Mouse (Mus musculus): ENCODE data around the gene Mbnl3.

Gene Mbnl3

DNA sequence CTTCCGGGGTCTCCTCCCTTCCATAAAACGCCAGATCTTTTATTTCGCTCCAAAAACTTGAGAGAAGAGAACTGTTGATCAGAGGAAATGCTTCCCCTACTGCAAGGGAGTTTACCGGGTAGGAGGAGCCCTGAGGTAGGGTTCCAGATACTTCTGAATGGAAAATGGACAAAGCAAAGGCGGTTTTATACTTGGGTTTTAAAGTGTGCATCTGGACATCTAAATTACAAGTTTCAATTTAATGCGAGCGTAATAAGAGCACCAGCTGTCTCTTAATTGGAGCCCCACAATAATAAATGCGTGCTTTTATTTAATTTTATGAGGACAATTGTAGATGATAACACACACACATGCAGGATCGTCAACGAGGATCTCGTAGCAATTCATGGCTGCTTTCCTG, at the start of gene Mbnl3:
Gene Mbnl3, minus strand, starts transcription at position 101 of the 400 bp plus-strand sequence.
- DNase-seq (ENCODE audit: extremely low read depth, insufficient read length, low spot score): no peak

DNA sequence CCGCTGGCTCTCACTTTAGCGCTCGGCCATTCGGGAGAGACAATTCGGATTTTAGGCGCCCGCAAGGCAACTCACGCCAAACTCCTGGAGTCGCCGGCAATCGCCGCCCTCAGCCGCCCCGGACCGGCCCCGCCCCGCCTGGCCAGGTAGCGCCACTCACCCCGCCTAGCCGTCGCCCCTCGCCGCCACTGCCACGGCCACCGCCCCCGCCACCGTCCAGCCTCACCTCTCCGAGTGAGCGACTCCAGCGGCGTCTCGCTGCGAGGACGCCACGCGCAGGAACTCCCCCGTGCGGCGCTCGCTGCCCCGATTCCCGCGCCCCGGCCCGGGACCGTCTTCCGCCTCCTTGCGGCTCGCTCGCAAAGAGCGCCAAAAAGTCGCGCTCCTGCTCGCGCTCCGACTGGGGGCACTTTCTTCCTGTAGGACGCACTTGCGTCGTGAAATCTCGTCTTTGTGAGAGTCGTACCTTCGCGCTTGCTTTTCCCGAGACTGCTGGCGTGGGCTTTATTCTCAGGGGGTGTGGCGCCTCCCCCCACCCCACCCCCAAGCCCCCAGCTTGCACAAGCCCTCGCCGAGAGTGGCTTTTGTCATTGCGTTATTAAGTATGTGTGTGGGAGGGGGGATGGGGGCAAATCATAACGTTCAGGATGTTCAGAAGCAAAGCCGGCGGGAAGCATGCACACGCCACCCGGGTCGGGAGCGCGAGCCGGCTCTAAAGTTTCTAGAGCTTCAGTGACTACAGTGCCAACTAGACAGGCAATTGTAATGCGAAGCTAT, 596 bp downstream of the Mbnl3 start:
- peak; percentile 78 for DNase-seq (ENCODE audit: extremely low read depth, insufficient read length, low spot score)

DNA sequence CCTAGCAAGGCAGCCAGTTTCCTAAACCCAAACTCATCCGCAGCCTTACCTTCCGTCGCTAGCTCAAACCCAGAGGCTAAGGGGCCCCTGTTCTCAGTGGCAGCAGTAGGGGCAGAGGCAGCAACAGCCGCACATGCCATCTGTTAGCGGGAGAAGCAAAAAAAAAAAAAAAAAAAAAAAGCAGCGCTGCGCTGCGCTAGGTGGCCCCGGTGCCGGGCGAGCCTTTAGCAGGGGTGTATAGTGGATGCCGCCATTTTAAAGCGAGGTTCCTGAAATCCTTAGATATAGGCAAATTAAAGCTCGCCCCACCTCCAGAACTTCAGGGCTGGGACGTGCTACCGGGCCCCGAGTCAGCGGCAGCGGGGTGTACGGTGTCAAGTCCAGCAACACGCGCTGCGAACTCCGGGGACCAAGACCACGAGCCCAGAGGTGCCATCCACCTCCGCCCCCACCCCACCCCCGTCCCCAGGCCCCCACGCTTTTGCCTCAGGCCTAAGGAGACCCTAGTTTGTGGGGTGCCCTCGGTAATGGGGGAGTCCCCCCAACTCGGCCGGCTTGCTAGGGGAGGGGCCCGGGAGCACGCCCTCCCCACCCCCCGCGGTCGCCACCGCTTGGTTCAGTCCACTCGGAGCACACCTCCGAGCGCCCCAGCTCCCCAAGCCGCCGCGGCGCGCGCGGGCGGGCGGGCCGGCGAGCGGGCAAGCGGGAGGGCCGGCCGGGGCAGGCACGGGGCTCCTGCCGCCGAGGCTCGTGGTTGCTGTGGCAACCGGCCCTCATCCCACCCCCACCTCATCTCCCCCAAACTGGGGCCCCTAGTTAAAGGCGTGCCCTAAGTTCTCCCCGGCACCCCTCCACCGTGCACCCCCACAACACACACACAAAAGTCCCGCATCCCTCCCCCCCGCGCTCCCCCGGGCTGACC, 1.4 kb downstream of the Mbnl3 start:
- peak; percentile 84 for DNase-seq (ENCODE audit: extremely low read depth, insufficient read length, low spot score)

DNA sequence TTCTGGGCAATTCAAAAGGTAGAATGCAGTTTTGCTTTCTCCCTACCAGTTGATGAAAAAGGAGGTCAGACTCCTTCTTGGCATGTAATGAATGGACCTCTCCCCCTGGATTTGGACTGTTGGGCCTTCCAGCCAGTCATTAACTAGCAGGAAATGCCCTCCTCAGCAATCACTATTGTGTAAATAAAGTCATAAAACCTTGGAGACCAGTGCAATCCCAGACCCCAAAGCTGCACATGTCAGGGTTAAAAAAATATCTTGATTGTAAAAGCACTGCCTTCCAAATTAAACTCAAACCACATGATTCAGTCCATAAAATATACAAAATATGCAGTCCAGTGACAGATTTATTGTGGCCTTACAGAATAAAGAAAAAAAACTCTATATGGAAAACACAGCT, 9.3 kb downstream of the Mbnl3 start:
- no peak for DNase-seq (ENCODE audit: extremely low read depth, insufficient read length, low spot score)

DNA sequence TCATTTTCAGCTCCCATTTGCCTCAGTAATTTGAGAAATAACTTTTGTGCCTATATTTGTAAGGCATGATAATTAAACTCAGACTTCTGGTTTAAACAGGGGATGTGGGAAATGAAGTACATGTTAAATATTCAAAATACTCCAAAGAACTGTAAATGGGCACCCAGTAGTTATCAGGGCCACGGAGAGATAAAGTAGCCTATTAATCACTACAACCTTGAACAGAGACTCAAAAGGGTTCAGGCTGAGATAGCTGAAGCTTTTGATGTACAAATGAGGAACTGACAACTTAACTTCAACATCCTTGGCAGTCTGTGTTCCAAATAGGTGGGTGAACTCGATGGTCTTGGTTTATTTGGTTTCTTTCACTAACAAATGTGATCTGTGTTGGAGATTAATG, 34.4 kb downstream of the Mbnl3 start:
- no peak for DNase-seq (ENCODE audit: extremely low read depth, insufficient read length, low spot score)

DNA sequence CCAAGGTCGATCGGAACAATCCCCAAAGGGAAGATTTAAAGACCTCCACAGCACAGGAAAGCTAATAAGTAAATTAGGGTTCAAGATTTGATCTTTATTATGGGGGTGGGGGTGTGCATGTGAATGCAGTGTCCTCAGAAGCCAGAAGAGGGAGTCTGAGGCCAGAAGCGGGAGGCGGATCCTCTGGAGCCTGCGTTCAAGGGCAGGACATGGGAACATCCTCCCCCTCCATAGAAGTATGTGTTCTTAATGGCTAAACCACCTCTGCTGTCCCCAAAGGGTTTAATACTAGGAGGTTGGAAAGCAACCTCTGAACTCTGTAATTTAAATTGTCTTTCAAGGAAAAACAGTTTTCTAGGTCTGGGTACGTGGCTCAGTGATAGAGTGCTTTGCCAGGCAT, 34.9 kb downstream of the Mbnl3 start:
- DNase-seq (ENCODE audit: extremely low read depth, insufficient read length, low spot score): no peak

DNA sequence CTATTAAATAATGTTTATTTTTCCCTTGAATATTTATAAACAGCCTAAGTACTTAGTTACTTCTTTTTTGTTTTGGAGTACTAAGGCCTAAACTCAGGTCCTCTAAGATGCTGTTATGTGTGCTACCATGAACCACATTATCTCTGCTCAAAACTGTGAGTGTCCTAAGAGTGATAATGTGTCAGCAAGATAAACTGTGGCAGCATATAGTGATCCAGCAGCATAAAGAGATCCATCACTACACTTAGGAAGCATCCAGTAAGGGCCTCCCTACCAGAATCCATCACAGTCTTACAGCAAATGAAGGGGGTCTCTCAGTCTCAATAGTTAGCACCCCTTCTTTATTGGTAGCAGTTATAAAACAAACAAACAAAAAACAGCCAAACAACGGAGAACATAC, 35.9 kb downstream of the Mbnl3 start:
- DNase-seq (ENCODE audit: extremely low read depth, insufficient read length, low spot score): no peak

DNA sequence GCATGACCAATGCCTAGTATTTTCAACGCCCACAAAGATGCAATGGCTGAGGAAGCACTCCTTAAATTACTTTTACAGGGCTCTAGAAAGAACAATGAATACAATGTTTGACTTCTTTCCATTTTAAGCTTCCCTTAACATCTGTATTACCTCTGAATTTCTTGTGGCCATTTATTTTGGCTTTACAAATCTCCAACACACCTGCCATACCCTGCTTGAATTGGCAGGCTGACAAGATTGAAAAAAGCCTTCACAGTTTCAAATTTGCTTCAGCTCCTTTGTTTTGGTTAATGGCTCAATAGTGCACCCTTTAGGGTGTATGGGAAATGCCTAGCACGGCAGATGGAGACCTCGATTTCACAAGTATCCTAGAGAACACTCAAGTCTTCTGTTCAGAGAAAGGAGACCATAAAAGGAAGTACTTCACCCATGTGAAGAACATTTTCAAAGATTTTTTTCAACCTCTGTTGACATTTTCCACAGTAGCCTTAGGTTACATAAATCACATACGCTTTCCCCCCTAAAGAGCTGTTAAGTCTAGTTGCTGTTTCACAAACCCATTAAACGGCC, 36.8 kb downstream of the Mbnl3 start:
- no peak for DNase-seq (ENCODE audit: extremely low read depth, insufficient read length, low spot score)

DNA sequence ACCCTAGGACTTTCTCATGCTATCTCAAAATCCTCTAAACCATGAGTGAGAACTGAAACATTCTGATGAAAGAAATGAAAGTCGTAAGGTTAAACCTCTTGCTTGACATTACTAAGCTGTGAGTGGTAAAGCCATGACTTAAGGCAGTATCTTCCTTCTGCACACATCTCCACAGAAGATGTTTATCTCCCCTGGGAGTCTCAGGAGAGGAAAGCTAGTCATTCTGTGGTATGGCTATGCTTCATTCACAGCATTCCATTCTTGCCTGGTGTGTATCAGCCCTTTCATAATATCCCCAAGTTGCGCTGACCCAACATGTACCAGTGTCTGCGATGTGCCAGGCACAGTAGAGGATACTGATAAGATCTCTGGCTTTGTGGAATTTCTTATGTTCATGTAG, 38.4 kb downstream of the Mbnl3 start:
- peak; percentile 54 for DNase-seq (ENCODE audit: extremely low read depth, insufficient read length, low spot score)

DNA sequence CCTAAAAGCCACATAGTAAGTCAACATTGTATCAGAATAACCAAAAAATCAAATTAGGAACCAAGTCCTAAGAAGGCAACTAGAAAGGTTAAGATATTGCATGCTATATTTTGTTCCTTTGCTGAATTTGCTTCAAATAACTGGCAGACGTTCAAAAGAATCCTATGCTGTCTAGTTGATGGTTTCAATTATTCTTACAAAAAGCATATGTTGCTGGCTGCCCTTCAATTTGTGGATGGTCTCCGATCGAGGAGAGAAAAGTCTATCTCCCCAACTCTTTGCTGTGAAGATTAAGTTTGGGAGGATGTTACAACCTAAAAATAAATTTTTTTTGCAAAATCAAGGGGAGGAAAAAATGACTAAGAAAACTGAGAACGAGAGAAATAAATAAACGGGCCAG, 41.6 kb downstream of the Mbnl3 start:
- DNase-seq (ENCODE audit: extremely low read depth, insufficient read length, low spot score): no peak

DNA sequence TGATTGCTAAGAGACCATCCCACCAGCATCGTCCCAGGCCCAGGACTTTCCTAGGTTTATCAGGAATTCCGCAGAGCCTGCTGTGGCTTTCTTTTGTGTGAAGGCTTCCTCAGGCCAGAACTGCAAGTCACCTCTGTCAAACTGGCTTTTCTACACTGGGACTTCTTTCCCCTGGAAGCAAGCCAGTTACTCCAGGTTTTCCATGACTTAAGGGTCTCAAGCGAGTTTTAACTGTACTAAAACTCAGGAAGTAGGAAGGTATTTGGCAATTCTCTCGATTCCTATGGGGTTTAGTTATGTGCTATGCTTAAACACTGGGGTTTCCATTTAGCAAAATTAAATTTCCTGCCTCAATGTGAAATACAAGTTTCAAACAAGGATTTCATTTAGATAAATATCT, 57.9 kb downstream of the Mbnl3 start:
- DNase-seq (ENCODE audit: extremely low read depth, insufficient read length, low spot score): no peak

DNA sequence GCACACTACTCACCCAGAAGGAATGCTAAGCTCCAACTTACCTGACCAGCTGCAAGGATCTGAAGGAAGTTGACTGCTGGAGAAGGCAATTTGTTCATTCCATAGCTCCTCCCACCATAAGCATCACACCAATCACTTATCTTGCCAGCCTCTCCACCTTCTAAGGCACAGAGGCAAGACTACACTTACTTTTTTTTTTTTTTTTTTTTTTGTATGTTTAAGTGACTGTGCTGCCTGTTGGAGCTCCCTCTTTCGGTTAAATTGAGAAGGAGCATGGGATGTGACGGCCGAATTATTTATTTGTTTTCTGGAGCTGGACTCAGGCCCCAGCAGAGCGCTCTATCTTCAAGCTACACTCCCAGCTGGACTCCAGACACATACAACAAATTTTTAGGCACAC, 60.0 kb downstream of the Mbnl3 start:
- DNase-seq (ENCODE audit: extremely low read depth, insufficient read length, low spot score): no peak

DNA sequence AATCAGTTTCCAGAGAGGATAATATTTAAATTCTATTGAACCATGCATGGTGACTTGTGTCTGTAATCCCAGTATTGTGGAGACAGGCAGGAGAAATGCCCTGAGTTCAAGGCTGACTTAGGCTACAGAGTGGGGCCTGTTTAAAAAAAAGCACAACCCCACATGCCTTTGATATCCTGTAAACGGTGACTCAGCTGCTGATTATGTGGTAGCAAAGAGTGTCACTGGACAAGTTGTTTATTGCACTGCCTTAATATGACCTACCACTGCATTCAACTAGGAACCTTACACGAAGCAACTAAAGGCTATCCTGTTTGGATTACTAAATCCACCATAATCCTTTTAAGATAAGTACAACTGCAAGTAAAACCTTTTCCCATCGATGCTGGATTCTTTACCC, 66.3 kb downstream of the Mbnl3 start:
- DNase-seq (ENCODE audit: extremely low read depth, insufficient read length, low spot score): peak; percentile 44

DNA sequence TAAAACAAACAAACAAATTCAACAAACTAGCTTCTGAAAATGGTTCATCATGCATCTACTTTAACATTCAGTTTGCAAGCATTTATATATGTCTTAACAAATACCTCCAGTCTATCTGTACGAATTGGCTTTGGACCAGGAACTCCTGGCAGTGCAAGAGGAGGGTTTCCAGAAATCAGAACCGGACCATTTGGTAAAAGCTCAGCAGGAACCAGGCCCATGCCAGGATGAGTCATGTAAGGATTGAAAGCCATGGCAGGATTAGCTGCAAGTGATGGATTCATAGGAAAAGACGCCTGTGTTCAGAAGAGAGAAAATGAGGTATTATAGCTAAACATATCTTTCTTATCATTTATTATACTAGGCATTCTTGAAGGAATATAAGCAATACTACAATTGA, 75.0 kb downstream of the Mbnl3 start:
- DNase-seq (ENCODE audit: extremely low read depth, insufficient read length, low spot score): no peak

DNA sequence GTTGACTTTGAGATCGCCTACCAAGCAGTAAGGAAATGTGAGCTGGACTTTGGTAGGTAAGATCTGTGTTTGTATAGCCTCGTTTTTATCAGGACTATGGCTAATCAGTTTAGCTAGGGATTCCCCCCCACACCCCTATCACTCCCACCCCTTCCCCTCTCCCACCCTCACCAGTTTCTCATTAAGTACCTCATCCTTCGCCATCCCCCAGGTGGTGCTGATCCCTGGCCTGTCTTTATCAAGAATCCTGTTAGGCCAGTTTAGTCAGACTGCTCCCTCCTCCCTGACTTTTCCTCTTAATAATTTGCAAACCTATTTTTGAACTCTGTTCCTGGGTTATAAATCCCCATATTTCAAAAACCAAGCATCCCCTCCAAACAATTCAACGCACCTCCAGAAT, 103.6 kb downstream of the Mbnl3 start:
- no peak for DNase-seq (ENCODE audit: extremely low read depth, insufficient read length, low spot score)

DNA sequence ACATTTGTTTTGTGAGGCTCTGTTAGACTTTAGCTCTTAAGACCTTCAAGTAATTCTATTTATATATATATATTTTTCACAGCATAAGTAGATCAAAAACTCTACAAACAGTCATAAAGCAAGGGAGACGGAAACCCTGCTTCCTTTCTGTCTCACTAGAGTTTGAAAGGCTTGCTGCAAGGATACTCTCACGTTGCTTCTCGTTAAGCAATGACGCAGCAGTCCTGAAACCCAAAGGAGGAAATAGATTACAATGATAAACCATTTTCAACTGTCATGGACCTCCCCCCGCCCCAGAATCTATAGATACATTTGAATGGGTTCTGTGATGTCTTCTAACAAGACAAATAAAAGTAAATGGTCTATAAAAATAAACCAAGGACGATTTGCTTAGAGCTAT, 121.4 kb downstream of the Mbnl3 start:
- DNase-seq (ENCODE audit: extremely low read depth, insufficient read length, low spot score): no peak

DNA sequence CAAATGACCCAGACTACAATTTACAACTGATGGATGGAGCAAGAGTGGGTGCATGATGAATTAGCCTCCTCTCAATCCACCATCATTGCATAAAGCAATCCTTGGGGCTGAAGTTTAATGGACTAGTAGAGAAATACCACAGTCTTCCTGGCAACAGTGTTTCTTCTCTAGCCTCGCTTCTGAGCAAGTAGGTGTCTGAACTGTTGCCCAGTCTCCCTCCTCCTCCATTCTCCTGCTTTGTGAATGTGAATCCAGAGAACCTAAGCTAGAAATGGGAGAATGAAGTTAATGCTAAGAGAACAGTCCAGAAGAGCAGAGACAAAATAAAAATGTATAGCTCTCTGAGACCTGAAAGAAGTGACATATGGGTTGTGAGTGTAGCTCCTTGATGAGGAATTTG, 122.1 kb downstream of the Mbnl3 start:
- no peak for DNase-seq (ENCODE audit: extremely low read depth, insufficient read length, low spot score)

DNA sequence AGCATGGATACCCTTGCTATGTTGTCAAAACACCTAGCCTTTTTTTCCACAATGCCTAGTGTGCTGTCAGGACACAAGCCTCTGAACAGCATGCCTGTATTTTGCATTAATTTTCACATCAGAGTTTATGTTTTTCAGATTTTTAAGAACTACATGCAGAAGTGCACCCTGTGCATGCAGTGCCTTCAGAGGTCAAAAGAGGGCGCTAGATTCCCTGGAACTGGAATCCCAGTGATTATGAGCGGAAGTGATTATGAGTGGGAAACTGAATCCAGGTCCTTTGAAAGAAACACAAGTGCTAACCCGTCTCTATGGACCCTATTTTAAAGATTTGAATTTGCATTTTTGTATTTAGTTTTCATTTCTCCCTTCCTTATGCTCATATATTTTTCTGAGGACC, 129.6 kb downstream of the Mbnl3 start:
- DNase-seq (ENCODE audit: extremely low read depth, insufficient read length, low spot score): peak; percentile 12
